Mouse (Mus musculus) midbrain, postnatal 0 days (tissue): ENCODE measurements around the gene Polr2c. TPM values are rescaled to one million over a fixed set of nuclear protein-coding genes. Genes with fewer than 3 reads are reported as not detected.
A peak's percentile ranks its signal among the peaks of the same experiment; 100 is the strongest.
"Not testable (repeated sequence)": the region's sequence is repeated elsewhere in the genome, so short reads cannot be mapped to it uniquely, and the experiment has no call there.

Source experiments
- ATAC-seq: fragments of 200-750 bp; cut with Nextera tagmentation; 2 replicates; pipeline ENCODE4 v1.8.0; 2017; ENCODE audit warnings: moderate number of reproducible peaks, mild to moderate bottlenecking, moderate TSS enrichment, moderate library complexity; ENCODE audit not compliant: low FRiP score
- DNase-seq: peaks from one replicate; pipeline ENCODE4 v3.0.0-alpha.2; 2015; ENCODE audit warnings: low spot score
- H3K27ac ChIP-seq: fragments of 300-500 bp; sonication (generic); 2 replicates; pipeline ENCODE4 v1.5.1; 2014; ENCODE audit warnings: low read depth, mild to moderate bottlenecking, low read length, mixed read lengths
- H3K27me3 ChIP-seq: fragments of 300-500 bp; sonication (generic); 2 replicates; pipeline ENCODE4 v1.6.1; 2014; ENCODE audit warnings: low read length, control low read depth, mixed read lengths; ENCODE audit not compliant: insufficient read depth
- H3K36me3 ChIP-seq: fragments of 300-500 bp; sonication (generic); 2 replicates; pipeline ENCODE4 v1.6.1; 2014; ENCODE audit warnings: low read length, control low read depth, mixed read lengths; ENCODE audit not compliant: insufficient read depth
- H3K4me1 ChIP-seq: fragments of 300-500 bp; sonication (generic); 2 replicates; pipeline ENCODE4 v1.6.1; 2014; ENCODE audit warnings: mild to moderate bottlenecking, control low read depth, antibody characterized with exemption, low read length, mixed read lengths; ENCODE audit not compliant: insufficient read depth
- H3K4me2 ChIP-seq: fragments of 300-500 bp; sonication (generic); 2 replicates; pipeline ENCODE4 v1.6.1; 2014; ENCODE audit warnings: low read depth, mild to moderate bottlenecking, low read length, mixed read lengths; ENCODE audit not compliant: poor library complexity, severe bottlenecking
- H3K4me3 ChIP-seq: fragments of 300-500 bp; sonication (generic); 2 replicates; pipeline ENCODE4 v1.5.1; 2014; ENCODE audit warnings: low read depth, mild to moderate bottlenecking, low read length, moderate library complexity
- H3K9ac ChIP-seq: fragments of 300-500 bp; sonication (generic); replicated peaks from 2 replicates; pipeline ENCODE4 v1.6.1; 2014; ENCODE audit warnings: mild to moderate bottlenecking, low read length, moderate library complexity, mixed read lengths; ENCODE audit not compliant: poor library complexity, severe bottlenecking
- H3K9me3 ChIP-seq: fragments of 300-500 bp; sonication (generic); 2 replicates; pipeline ENCODE4 v1.6.1; 2016; ENCODE audit warnings: low read length, control low read depth
- CTCF ChIP-seq: IDR thresholded peaks from 2 replicates; pipeline ENCODE4 v1.5.1; 2016; ENCODE audit warnings: antibody characterized with exemption, mild to moderate bottlenecking
- WGBS: fragments of 180-500 bp; shearing (Covaris S2); extraction: QIAGEN DNeasy Blood & Tissue Kit; methylation state at CpG from one replicate; pipeline ENCODE4 v1.1.7; 2014; 5-methylcytosine and 5-hydroxymethylcytosine counted together
- polyA plus RNA-seq: library from polyadenylated mRNA; unstranded; fragments of >200 nt; fragmentation: Nextera tagmentation; extraction: Ambion mirVana; gene quantifications from 2 replicates; pipeline ENCODE4 v1.2.1, GENCODE M21; 2015
- total RNA-seq: library from RNA; depleted of rRNA; stranded (reverse); fragments of >200 nt; gene quantifications from 2 replicates; pipeline ENCODE4 v1.2.3, GENCODE M21; 2014

Gene Polr2c
- total and polyA plus RNA-seq, 2 experiments from 2014 or later: 62.5 to 93.3 TPM

DNA sequence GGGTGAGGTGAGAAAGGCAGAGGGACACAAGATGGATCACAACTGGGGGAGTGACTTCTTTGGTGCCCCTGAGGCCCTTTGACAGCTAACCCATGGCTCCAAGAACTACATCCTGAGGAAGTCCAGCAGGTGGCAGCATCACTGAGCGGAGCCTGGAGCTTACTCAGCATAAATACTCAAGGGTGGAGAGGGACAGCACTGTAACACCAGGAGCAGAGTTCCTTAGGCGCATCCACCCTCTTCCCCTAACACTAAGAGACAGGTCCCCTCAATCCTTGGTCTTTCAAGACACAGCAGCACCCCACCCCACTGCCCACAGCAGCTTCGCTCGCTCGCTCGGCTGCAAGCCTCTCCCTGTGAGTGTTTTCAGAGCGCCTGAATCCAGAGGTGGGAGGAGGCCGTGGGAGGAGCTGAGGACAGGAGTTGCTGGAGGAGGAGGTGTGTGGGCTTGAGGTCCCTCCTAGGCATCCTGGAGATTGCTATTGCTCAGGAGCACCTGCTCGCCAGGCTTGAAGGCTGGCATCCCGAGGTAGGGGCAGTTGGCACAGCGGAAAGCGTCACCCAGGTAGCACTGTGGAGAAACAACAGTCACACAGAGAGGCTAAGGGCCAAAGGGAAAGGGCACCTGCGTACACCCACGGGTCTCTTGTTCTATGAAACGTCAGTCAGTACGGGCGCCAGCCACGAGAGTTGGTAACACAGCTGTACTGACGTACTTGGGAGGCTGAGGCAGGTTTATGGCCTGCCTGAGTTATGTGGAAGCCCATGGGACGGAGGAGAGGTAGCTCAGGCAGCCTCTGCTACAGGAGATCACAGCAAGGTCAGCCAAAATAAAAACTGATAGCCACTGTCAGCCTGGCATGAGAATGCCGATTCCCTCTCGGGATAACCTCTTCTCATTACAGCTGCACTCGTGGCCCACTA, 34.4 kb upstream of the Polr2c start:
- Histone ChIP-seq H3K27ac (no peak overlapping the region), H3K9me3 (no peaks in the 10 kb centered on the region), H3K9ac (no peak overlapping the region), H3K4me1 (no peaks in the 10 kb centered on the region), H3K36me3 (peaks cover 41% of the 10 kb centered on the region), H3K4me3 (no peak overlapping the region), H3K27me3 (no peaks in the 10 kb centered on the region), H3K4me2 (no peak overlapping the region)
- WGBS: 83% methylated on average over 23 of the region's 23 CpGs
- TF ChIP-seq CTCF: peak; percentile 84
- ATAC-seq: peak; percentile 59
- peak; percentile 72 for DNase-seq

DNA sequence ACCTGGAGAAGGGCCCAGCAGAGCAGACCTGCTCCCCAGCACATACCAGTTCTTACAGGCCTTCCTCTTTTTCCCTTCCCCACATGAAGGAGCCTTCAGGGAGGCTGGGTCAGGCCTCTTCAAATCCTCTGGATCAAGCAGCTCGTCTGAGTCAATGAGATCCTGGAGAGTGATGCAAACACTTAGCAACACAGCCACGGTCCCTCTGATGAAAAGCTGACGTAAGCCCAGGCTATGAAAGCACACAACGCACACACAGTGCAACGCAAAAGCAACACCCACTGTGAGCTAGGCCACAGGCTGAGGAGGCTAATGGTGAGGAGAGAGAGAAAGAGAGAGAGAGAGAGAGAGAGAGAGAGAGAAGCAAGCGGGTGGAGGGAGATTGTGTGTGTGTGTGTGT, 32.1 kb upstream of the Polr2c start:
- DNase-seq: no peak
- Histone ChIP-seq H3K9me3 (no peaks in the 10 kb centered on the region), H3K27ac (no peak overlapping the region), H3K9ac (no peak overlapping the region), H3K27me3 (no peaks in the 10 kb centered on the region), H3K4me3 (no peak overlapping the region), H3K36me3 (peaks cover 45% of the 10 kb centered on the region), H3K4me1 (no peaks in the 10 kb centered on the region), H3K4me2 (no peak overlapping the region)
- WGBS: 85% methylated on average over 6 of the region's 6 CpGs
- TF ChIP-seq CTCF: no peak
- no peak for ATAC-seq

DNA sequence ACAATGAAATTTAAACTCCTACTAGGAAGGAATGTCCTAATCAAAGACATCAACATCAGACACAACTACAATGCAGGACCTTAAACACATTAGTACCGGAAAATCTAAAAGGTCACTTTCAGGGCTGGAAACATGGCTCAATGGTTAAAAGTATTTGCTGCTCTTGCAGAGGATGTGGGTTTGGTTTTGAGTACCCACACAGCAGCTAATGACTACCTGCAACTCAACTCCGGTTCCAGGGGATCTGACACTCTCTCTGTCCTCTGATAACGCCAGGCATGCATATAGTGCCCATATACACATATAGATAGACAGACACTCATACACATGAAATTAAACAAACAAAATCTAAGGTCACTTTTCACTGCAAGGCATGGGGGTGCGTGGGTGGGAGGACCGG, 31.0 kb upstream of the Polr2c start:
- no peak overlapping the region for H3K4me2 ChIP-seq
- no peak overlapping the region for H3K27ac ChIP-seq
- H3K9ac ChIP-seq: no peak overlapping the region
- WGBS: 97% methylated on average over 5 of the region's 5 CpGs
- peaks cover 45% of the 10 kb centered on the region for H3K36me3 ChIP-seq
- no peak overlapping the region for H3K4me3 ChIP-seq
- no peaks in the 10 kb centered on the region for H3K27me3 ChIP-seq
- ATAC-seq: no peak
- H3K9me3 ChIP-seq: no peaks in the 10 kb centered on the region
- DNase-seq: no peak
- TF ChIP-seq CTCF: no peak
- H3K4me1 ChIP-seq: no peaks in the 10 kb centered on the region

DNA sequence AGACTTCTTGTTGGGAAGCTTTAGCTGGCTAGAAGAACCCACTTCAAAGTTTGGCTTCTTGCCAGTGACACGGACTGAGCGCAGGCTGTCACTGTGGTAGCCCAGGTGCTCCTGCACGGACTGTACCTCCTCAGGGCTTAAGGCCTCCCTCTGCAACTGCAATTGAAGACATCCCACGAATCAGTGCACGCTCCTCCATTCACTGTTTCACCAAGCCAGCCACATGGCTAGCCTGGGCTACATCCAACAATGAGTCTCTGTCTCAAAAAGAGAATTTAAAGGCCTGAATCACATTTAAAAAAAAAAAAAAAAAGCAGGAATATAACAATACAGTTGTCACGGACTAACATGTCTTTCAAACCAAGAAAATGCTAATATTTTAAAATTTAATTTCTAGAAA, 29.0 kb upstream of the Polr2c start:
- Histone ChIP-seq H3K9ac (no peak overlapping the region), H3K4me2 (no peak overlapping the region), H3K27me3 (no peaks in the 10 kb centered on the region), H3K4me3 (no peak overlapping the region), H3K27ac (no peak overlapping the region), H3K9me3 (no peaks in the 10 kb centered on the region), H3K4me1 (no peaks in the 10 kb centered on the region), H3K36me3 (peaks cover 38% of the 10 kb centered on the region)
- TF ChIP-seq CTCF: no peak
- WGBS: 93% methylated on average over 6 of the region's 6 CpGs
- ATAC-seq: no peak
- DNase-seq: no peak

DNA sequence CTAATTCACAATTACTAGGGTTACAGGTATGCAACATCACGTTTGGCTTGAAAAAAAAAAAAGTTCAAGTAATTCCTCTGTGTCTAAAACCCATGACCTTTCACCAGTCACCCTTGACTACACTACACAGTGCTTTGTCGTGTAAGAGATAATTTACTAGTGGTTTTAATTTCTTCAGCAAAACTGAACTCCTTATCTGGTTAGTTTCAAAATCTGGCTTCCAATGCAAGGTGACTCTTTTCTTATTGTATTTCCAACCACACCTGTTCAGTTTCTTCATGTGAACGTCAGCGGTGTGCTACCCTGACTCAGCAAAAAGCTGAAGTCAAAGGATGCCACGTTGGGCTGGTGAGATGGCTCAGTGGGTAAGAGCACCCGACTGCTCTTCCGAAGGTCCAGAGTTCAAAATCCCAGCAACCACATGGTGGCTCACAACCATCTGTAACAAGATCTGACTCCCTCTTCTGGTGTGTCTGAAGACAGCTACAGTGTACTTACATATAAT, 23.3 kb upstream of the Polr2c start:
- not testable (repeated sequence) for ATAC-seq, H3K9me3 ChIP-seq, H3K9ac ChIP-seq, H3K4me2 ChIP-seq, H3K27ac ChIP-seq, H3K4me3 ChIP-seq, H3K36me3 ChIP-seq, H3K4me1 ChIP-seq, H3K27me3 ChIP-seq, DNase-seq
- WGBS: 81% methylated on average over 7 of the region's 7 CpGs

DNA sequence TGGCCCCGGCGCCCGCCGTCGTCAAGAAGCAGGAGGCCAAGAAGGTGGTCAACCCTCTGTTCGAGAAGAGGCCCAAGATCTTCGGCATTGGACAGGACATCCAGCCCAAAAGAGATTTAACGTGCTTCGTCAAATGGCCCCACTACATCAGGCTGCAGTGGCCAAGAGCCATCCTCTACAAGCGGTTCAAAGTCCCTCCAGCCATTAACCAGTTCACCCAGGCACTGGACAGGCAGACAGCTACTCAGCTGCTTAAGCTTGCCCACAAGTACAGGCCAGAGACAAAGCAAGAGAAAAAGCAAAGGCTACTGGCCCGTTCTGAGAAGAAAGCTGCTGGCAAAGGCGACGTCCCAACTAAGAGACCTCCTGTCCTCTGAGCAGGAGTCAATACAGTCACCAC, 21.5 kb upstream of the Polr2c start:
- H3K4me2 ChIP-seq, H3K27me3 ChIP-seq, H3K27ac ChIP-seq, ATAC-seq, H3K9ac ChIP-seq, H3K36me3 ChIP-seq, H3K4me1 ChIP-seq, H3K4me3 ChIP-seq, H3K9me3 ChIP-seq, DNase-seq: not testable (repeated sequence)
- WGBS: 91% methylated on average over 13 of the region's 13 CpGs
